Mouse (Mus musculus) gastrocnemius, adult 18-20 months (tissue): ENCODE data around the gene Mtx1. TPM values are rescaled to one million over a fixed set of nuclear protein-coding genes. Genes with fewer than 3 reads are reported as not detected.

Experiments
- microRNA-seq: library from miRNA; unstranded; fragments of <30 nt; microRNA quantifications from one replicate; pipeline ENCODE4 v1.2.0, GENCODE M21; 2021
- total RNA-seq, 2 experiments: library from RNA; stranded (reverse); gene quantifications; 2 replicates each; pipeline ENCODE4 v1.2.3; 2021

Mtx1 gene
- total RNA-seq, 2 experiments from 2014 or later, result 45.4 to 46.7 TPM

Small RNA genes within 50 kb of the gene (microRNA-seq; reads per million reads assigned to microRNA genes)
- gene Mir92b, result 29.0 reads per million, percentile 41 among the genes with 10 or more reads in this experiment

Other genes with a start within 250 kb of the Mtx1 start
- 10 to 100 TPM; 15.4 to 20.2 TPM for gene Rusc1, start 133.8 kb downstream of the Mtx1 start, total RNA-seq
- gene Gm43738, start 126.0 kb downstream of the Mtx1 start, total RNA-seq, result not detected
- gene Fdps, start 125.1 kb downstream of the Mtx1 start, total RNA-seq, result 10 to 100 TPM; 27.2 to 27.8 TPM
- gene Pklr, start 90.9 kb downstream of the Mtx1 start, total RNA-seq, result not detected
- under 1 TPM; 0.14 to 0.26 TPM for gene Hcn3, start 66.9 kb downstream of the Mtx1 start, total RNA-seq
- gene Clk2, start 62.3 kb downstream of the Mtx1 start, total RNA-seq, result 10 to 100 TPM; 16.6 to 18.6 TPM
- gene Scamp3, start 49.6 kb downstream of the Mtx1 start, total RNA-seq, result 10 to 100 TPM; 37.8 to 38.4 TPM
- gene Fam189b, start 43.9 kb downstream of the Mtx1 start, total RNA-seq, result 10 to 100 TPM; 16.5 to 22.2 TPM
- gene Gba, start 24.2 kb downstream of the Mtx1 start, total RNA-seq, result 10 to 100 TPM; 15.5 to 17.8 TPM
- 1 to 10 TPM; 3.6 to 9.2 TPM for gene Thbs3, start 11.9 kb downstream of the Mtx1 start, total RNA-seq
- gene Muc1, start 2.0 kb upstream of the Mtx1 start, total RNA-seq, result under 1 TPM; 0.18 to 0.40 TPM
- 10 to 100 TPM; 70.2 to 74.5 TPM for gene Krtcap2, start 18.9 kb upstream of the Mtx1 start, total RNA-seq
- gene Trim46, start 19.2 kb upstream of the Mtx1 start, total RNA-seq, result under 1 TPM; 0.14 to 0.31 TPM
- gene Dpm3, start 32.3 kb upstream of the Mtx1 start, total RNA-seq, result 10 to 100 TPM; 22.6 to 24.3 TPM
- 1 to 10 TPM; 7.0 to 8.9 TPM for gene Slc50a1, start 43.5 kb upstream of the Mtx1 start, total RNA-seq
- gene Efna1, start 54.1 kb upstream of the Mtx1 start, total RNA-seq, result 10 to 100 TPM in 1 of 2 experiments, 1 to 10 TPM in 1; 5.7 to 18.8 TPM
- gene Efna3, start 95.9 kb upstream of the Mtx1 start, total RNA-seq, result not detected
- gene Efna4, start 110.9 kb upstream of the Mtx1 start, total RNA-seq, result not detected
- 10 to 100 TPM; 16.9 to 26.1 TPM for gene Adam15, start 122.9 kb upstream of the Mtx1 start, total RNA-seq
- gene Dcst2, start 134.9 kb upstream of the Mtx1 start, total RNA-seq, result not detected
- gene Dcst1, start 138.2 kb upstream of the Mtx1 start, total RNA-seq, result not detected
- gene Zbtb7b, start 167.7 kb upstream of the Mtx1 start, total RNA-seq, result 10 to 100 TPM; 26.4 to 28.3 TPM
- gene Lenep, start 175.7 kb upstream of the Mtx1 start, total RNA-seq, result under 1 TPM in 1 of 2 experiments, not detected in 1; 0.59 TPM
- 10 to 100 TPM; 45.2 to 51.6 TPM for gene Flad1, start 184.8 kb upstream of the Mtx1 start, total RNA-seq
- 1 to 10 TPM; 2.2 to 2.7 TPM for gene Cks1b, start 191.3 kb upstream of the Mtx1 start, total RNA-seq
- gene Shc1, start 191.4 kb upstream of the Mtx1 start, total RNA-seq, result 10 to 100 TPM; 14.7 to 19.1 TPM
- gene Pygo2, start 203.1 kb upstream of the Mtx1 start, total RNA-seq, result 10 to 100 TPM in 1 of 2 experiments, 1 to 10 TPM in 1; 7.8 to 11.6 TPM
- 100 to 1,000 TPM; 226 to 236 TPM for gene Pbxip1, start 209.6 kb upstream of the Mtx1 start, total RNA-seq
- gene Pmvk, start 227.5 kb upstream of the Mtx1 start, total RNA-seq, result 1 to 10 TPM; 8.7 to 9.2 TPM